Mouse (Mus musculus) myocyte (in vitro differentiated cells): ENCODE results near the gene Dnttip1.

Source experiments
- POLR2A ChIP-seq: IDR thresholded peaks from one replicate; pipeline ENCODE4 v1.6.1; 2011; ENCODE audit warnings: low read depth, mild to moderate bottlenecking, control low read depth, moderate library complexity; ENCODE audit not compliant: insufficient read length
- TCF12 ChIP-seq: IDR thresholded peaks from one replicate; pipeline ENCODE4 v1.6.1; 2011; ENCODE audit warnings: mild to moderate bottlenecking, control low read depth; ENCODE audit not compliant: poor library complexity, insufficient read depth, severe bottlenecking
- USF1 ChIP-seq: IDR thresholded peaks from one replicate; pipeline ENCODE4 v1.6.1; 2011; ENCODE audit warnings: low read depth, mild to moderate bottlenecking, control low read depth, moderate library complexity

GRCm38 (mm10) chr2:164754105-164754504 lies 8.3 kb downstream of the Dnttip1 start:
- no peak for TF ChIP-seq TCF12
- TF ChIP-seq POLR2A: no peak
- no peak for TF ChIP-seq USF1
